Mouse (Mus musculus): ENCODE data around the gene Ankrd13b. TPM values are rescaled to one million over a fixed set of nuclear protein-coding genes. Genes with fewer than 3 reads are reported as not detected.

The Ankrd13b gene
- total and polyA plus RNA-seq, 3 experiments, result 0.55 to 2.7 (median 1.7) TPM

DNA sequence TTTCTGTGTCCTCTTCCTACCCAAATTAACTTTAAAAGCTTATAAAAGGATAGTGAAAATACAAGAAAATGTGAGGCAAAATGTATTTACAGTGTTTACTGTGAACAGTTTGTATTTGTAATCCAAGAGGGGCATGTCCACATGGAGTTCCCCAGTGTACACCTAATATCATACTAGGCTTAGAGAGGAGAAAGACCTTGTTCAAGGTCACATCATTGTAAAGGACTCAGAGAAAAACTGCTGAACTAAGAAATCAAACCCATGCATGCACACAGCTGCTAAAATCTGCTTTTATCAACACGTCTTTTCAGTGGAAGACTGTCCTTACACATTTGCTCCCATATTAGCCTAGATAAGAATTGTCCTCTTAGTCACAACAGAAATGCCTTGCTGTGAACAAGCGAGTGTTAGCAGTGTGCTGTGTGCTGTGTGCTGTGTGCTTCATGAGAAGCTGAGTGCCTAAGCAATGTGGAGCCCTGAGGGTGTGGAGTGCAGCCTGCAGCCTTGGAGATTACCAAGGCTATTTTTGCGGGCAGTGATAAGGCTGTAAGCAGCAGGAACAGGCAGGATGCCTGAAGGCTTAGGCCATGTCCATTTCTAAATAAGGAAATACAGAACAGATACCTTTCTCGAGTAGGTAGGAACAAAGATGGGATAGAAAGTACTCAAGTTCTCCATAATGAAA, 66.2 kb downstream of the Ankrd13b start:
- H3K79me2 ChIP-seq (replicated peaks; ENCODE audit: control insufficient read depth, extremely low read depth, insufficient read depth, poor library complexity, severe bottlenecking), result no peaks in the 10 kb centered on the region
- dilution Hi-C loops (cut with MboI; ENCODE audit: extremely low pct_ligation_motif_present, extremely low pct_unique_long_range_greater_than_20kb, low sequenced_read_pairs), result no loop called here
- H3K4me2 ChIP-seq (ENCODE audit: insufficient read depth, low read depth, poor library complexity, severe bottlenecking), result no peak overlapping the region
- H3K27me3 ChIP-seq (replicated peaks), result no peaks in the 10 kb centered on the region
- in situ Hi-C loops (cut with MboI; ENCODE audit: low pct_ligation_motif_present, low pct_unique_long_range_greater_than_20kb, low sequenced_read_pairs), result no loop called here
- peaks cover 23 to 64% of the 10 kb centered on the region in 2 experiments for H3K36me3 ChIP-seq (replicated peaks in 1 of 2; ENCODE audit: control insufficient read depth in 1 of 2, insufficient read depth in 1 of 2, low read length in 1 of 2)
- H3K9ac ChIP-seq (ENCODE audit: insufficient read depth, low read depth), result no peak overlapping the region
- H3K4me1 ChIP-seq (ENCODE audit: control insufficient read depth in 1 of 2, insufficient read depth in 2 of 2), result no peaks in the 10 kb centered on the region
- H3K9me3 ChIP-seq (replicated peaks; ENCODE audit: low read length), result no peaks in the 10 kb centered on the region
- DNase-seq (ENCODE audit: extremely low read depth), result no peak
- no peak overlapping the region for H3K27ac ChIP-seq (ENCODE audit: insufficient read depth, low read depth)
- H3K4me3 ChIP-seq (replicated peaks in 1 of 3; ENCODE audit: low read depth in 2 of 3, low read length in 2 of 3, poor library complexity in 1 of 3), result no peak overlapping the region
- no peak for TF ChIP-seq TCF12 (IDR thresholded peaks at IDR 0.05; ENCODE audit: low read depth, low read length)
- TF ChIP-seq ELF1 (IDR thresholded peaks at IDR 0.05; ENCODE audit: low read depth, low read length), result no peak
- no peak for TF ChIP-seq E2F4 (IDR thresholded peaks at IDR 0.05; ENCODE audit: insufficient replicate concordance, low read depth, low read length)
- TF ChIP-seq SIN3A (IDR thresholded peaks at IDR 0.05; ENCODE audit: low read length), result no peak
- no peak for TF ChIP-seq ZNF384 (IDR thresholded peaks at IDR 0.05; ENCODE audit: low read depth, low read length)
- TF ChIP-seq SMC3 (IDR thresholded peaks at IDR 0.05; ENCODE audit: low read depth, low read length), result no peak

Other genes with a start within 250 kb of the Ankrd13b start
- gene Coro6, start 27.3 kb downstream of the Ankrd13b start, total RNA-seq (2012; rRNA removed), result 0.25 TPM in 1 of 2 replicates, not detected in the other
- not detected in 2 replicates for gene Coro6, start 27.3 kb downstream of the Ankrd13b start, total RNA-seq (2014; rRNA removed)
- gene Coro6, start 27.3 kb downstream of the Ankrd13b start, polyA plus RNA-seq (2012; ENCODE audit: insufficient read length, low read depth), result 0.37 and 0.39 TPM in 2 replicates
- gene Git1, start 3.9 kb upstream of the Ankrd13b start, total RNA-seq (2012; rRNA removed), result 28.9 and 30.8 TPM in 2 replicates
- gene Git1, start 3.9 kb upstream of the Ankrd13b start, total RNA-seq (2014; rRNA removed), result 8.0 and 8.8 TPM in 2 replicates
- 53.3 and 57.8 TPM in 2 replicates for gene Git1, start 3.9 kb upstream of the Ankrd13b start, polyA plus RNA-seq (2012; ENCODE audit: insufficient read length, low read depth)
- 0.38 and 0.63 TPM in 2 replicates for gene Abhd15, start 25.4 kb upstream of the Ankrd13b start, total RNA-seq (2012; rRNA removed)
- 0.08 and 0.11 TPM in 2 replicates for gene Abhd15, start 25.4 kb upstream of the Ankrd13b start, total RNA-seq (2014; rRNA removed)
- gene Abhd15, start 25.4 kb upstream of the Ankrd13b start, polyA plus RNA-seq (2012; ENCODE audit: insufficient read length, low read depth), result 0.23 and 0.38 TPM in 2 replicates
- 11.1 and 12.8 TPM in 2 replicates for gene Trp53i13, start 26.3 kb upstream of the Ankrd13b start, total RNA-seq (2012; rRNA removed)
- gene Trp53i13, start 26.3 kb upstream of the Ankrd13b start, total RNA-seq (2014; rRNA removed), result 6.4 and 6.7 TPM in 2 replicates
- 12.6 and 14.9 TPM in 2 replicates for gene Trp53i13, start 26.3 kb upstream of the Ankrd13b start, polyA plus RNA-seq (2012; ENCODE audit: insufficient read length, low read depth)
- 0.13 TPM in 1 of 2 replicates, not detected in the other for gene Gm10392, start 29.5 kb upstream of the Ankrd13b start, total RNA-seq (2012; rRNA removed)
- gene Gm10392, start 29.5 kb upstream of the Ankrd13b start, total RNA-seq (2014; rRNA removed), result 0.30 TPM in 1 of 2 replicates, not detected in the other
- 0.17 and 0.53 TPM in 2 replicates for gene Gm10392, start 29.5 kb upstream of the Ankrd13b start, polyA plus RNA-seq (2012; ENCODE audit: insufficient read length, low read depth)
- gene Taok1, start 118.1 kb upstream of the Ankrd13b start, total RNA-seq (2012; rRNA removed), result 8.9 and 10.9 TPM in 2 replicates
- 13.7 and 15.7 TPM in 2 replicates for gene Taok1, start 118.1 kb upstream of the Ankrd13b start, total RNA-seq (2014; rRNA removed)
- gene Taok1, start 118.1 kb upstream of the Ankrd13b start, polyA plus RNA-seq (2012; ENCODE audit: insufficient read length, low read depth), result 9.7 and 11.6 TPM in 2 replicates
- 29.6 and 48.6 TPM in 2 replicates for gene Nufip2, start 196.5 kb upstream of the Ankrd13b start, total RNA-seq (2012; rRNA removed)
- gene Nufip2, start 196.5 kb upstream of the Ankrd13b start, total RNA-seq (2014; rRNA removed), result 53.6 and 55.6 TPM in 2 replicates
- gene Nufip2, start 196.5 kb upstream of the Ankrd13b start, polyA plus RNA-seq (2012; ENCODE audit: insufficient read length, low read depth), result 38.8 and 41.2 TPM in 2 replicates
- gene Cryba1, start 235.6 kb upstream of the Ankrd13b start, total RNA-seq (2012; rRNA removed), result not detected in 2 replicates
- not detected in 2 replicates for gene Cryba1, start 235.6 kb upstream of the Ankrd13b start, total RNA-seq (2014; rRNA removed)
- gene Cryba1, start 235.6 kb upstream of the Ankrd13b start, polyA plus RNA-seq (2012; ENCODE audit: insufficient read length, low read depth), result not detected in 2 replicates